Mouse (Mus musculus) CH12.LX (cell line): ENCODE results near the gene Susd3. TPM values are rescaled to one million over a fixed set of nuclear protein-coding genes. Genes with fewer than 3 reads are reported as not detected.

Experiments
- DNase-seq: peaks from one replicate; pipeline ENCODE4 v3.0.0-alpha.2; 2013; ENCODE audit errors: extremely low read depth
- H3K27ac ChIP-seq: 2 replicates; pipeline ENCODE4 v1.5.1; 2012; ENCODE audit warnings: low read depth, mild to moderate bottlenecking, control low read depth, moderate library complexity; ENCODE audit not compliant: insufficient read depth
- H3K27me3 ChIP-seq: replicated peaks from 2 replicates; pipeline ENCODE3; 2012; ENCODE audit warnings: inconsistent platforms
- H3K36me3 ChIP-seq, 2 experiments: replicated peaks in 1 of 2; 2 replicates each; pipeline versions ENCODE3 to v1.6.1; 2012; ENCODE audit warnings: inconsistent platforms in 1 of 2, low read length in 1 of 2, mild to moderate bottlenecking in 1 of 2, mixed read lengths in 1 of 2, moderate library complexity in 1 of 2; ENCODE audit not compliant: control insufficient read depth in 1 of 2, insufficient read depth in 1 of 2
- H3K4me1 ChIP-seq, 2 experiments: 2 replicates each; pipeline ENCODE4 v1.6.1; 2012; ENCODE audit warnings: inconsistent platforms in 1 of 2, moderate library complexity in 1 of 2; ENCODE audit not compliant: insufficient read depth in 2 of 2, control insufficient read depth in 1 of 2
- H3K4me2 ChIP-seq: 2 replicates; pipeline ENCODE4 v1.6.1; 2012; ENCODE audit warnings: low read depth, mild to moderate bottlenecking, control low read depth; ENCODE audit not compliant: poor library complexity, insufficient read depth, severe bottlenecking
- H3K4me3 ChIP-seq, 3 experiments: fragments of 150-350 bp in 1 of 3; sonication (generic) in 1 of 3; replicated peaks in 1 of 3; 2 replicates each; pipeline versions ENCODE3 to v1.5.1; 2011 to 2012; ENCODE audit warnings: low read depth in 2 of 3, low read length in 2 of 3, mild to moderate bottlenecking in 2 of 3, moderate library complexity in 2 of 3, control low read depth in 1 of 3, improper control_type of control experiment in 1 of 3, inconsistent platforms in 1 of 3, mixed read lengths in 1 of 3; ENCODE audit not compliant: poor library complexity in 1 of 3
- H3K79me2 ChIP-seq: replicated peaks from 2 replicates; pipeline ENCODE4 v1.6.1; 2012; ENCODE audit warnings: mild to moderate bottlenecking, moderate library complexity; ENCODE audit not compliant: control insufficient read depth, poor library complexity, insufficient read depth, severe bottlenecking; ENCODE audit errors: extremely low read depth
- H3K9ac ChIP-seq: 2 replicates; pipeline ENCODE4 v1.6.1; 2012; ENCODE audit warnings: low read depth, mild to moderate bottlenecking, control low read depth, moderate library complexity; ENCODE audit not compliant: insufficient read depth
- H3K9me3 ChIP-seq: replicated peaks from 2 replicates; pipeline ENCODE3; 2012; ENCODE audit warnings: low read length, inconsistent platforms, mixed read lengths
- CHD2 ChIP-seq: IDR thresholded peaks from 2 replicates; pipeline ENCODE4 v1.6.1; 2011; ENCODE audit warnings: low read length, improper control_type of control experiment
- ELF1 ChIP-seq: IDR thresholded peaks from 2 replicates; pipeline ENCODE4 v1.6.1; 2014; ENCODE audit warnings: low read depth, mild to moderate bottlenecking, inconsistent platforms, low read length, improper control_type of control experiment
- ETS1 ChIP-seq: conservative IDR thresholded peaks from 2 replicates; pipeline ENCODE4 v1.6.1; 2012; ENCODE audit warnings: low read depth, mild to moderate bottlenecking, inconsistent platforms, low read length, improper control_type of control experiment, moderate library complexity
- GABPA ChIP-seq: IDR thresholded peaks from 2 replicates; pipeline ENCODE4 v1.6.1; 2012; ENCODE audit warnings: low read depth, low read length, improper control_type of control experiment, inconsistent platforms; ENCODE audit not compliant: insufficient replicate concordance
- IRF4 ChIP-seq: IDR thresholded peaks from 2 replicates; pipeline ENCODE4 v1.6.1; 2014; ENCODE audit warnings: low read depth, mild to moderate bottlenecking, inconsistent platforms, low read length, improper control_type of control experiment
- JUND ChIP-seq: conservative IDR thresholded peaks from 2 replicates; pipeline ENCODE4 v1.6.1; 2011; ENCODE audit warnings: low read depth, low read length, improper control_type of control experiment
- KAT2A ChIP-seq: IDR thresholded peaks from 2 replicates; pipeline ENCODE4 v1.6.1; 2012; ENCODE audit warnings: low read length, improper control_type of control experiment, inconsistent platforms; ENCODE audit not compliant: insufficient replicate concordance
- MAZ ChIP-seq: IDR thresholded peaks from 2 replicates; pipeline ENCODE4 v1.6.1; 2012; ENCODE audit warnings: low read depth, mild to moderate bottlenecking, inconsistent platforms, low read length, improper control_type of control experiment, moderate library complexity
- NELFE ChIP-seq: IDR thresholded peaks from 2 replicates; pipeline ENCODE4 v1.6.1; 2011; ENCODE audit warnings: low read depth, low read length, improper control_type of control experiment
- NRF1 ChIP-seq: IDR thresholded peaks from 2 replicates; pipeline ENCODE4 v1.6.1; 2014; ENCODE audit warnings: low read depth, mild to moderate bottlenecking, inconsistent platforms, low read length, improper control_type of control experiment, moderate library complexity
- PAX5 ChIP-seq: IDR thresholded peaks from 2 replicates; pipeline ENCODE4 v1.6.1; 2012; ENCODE audit warnings: low read length, inconsistent platforms, mixed read lengths
- RCOR1 ChIP-seq: conservative IDR thresholded peaks from 2 replicates; pipeline ENCODE4 v1.6.1; 2012; ENCODE audit warnings: low read depth, mild to moderate bottlenecking, inconsistent platforms, low read length, improper control_type of control experiment
- SIN3A ChIP-seq: IDR thresholded peaks from 2 replicates; pipeline ENCODE4 v1.6.1; 2012; ENCODE audit warnings: low read length, improper control_type of control experiment, inconsistent platforms
- SMC3 ChIP-seq: IDR thresholded peaks from 2 replicates; pipeline ENCODE4 v1.6.1; 2011; ENCODE audit warnings: low read depth, low read length, improper control_type of control experiment
- TBP ChIP-seq: conservative IDR thresholded peaks from 2 replicates; pipeline ENCODE4 v1.6.1; 2011; ENCODE audit warnings: low read depth, low read length, improper control_type of control experiment
- UBTF ChIP-seq: IDR thresholded peaks from 2 replicates; pipeline ENCODE4 v1.6.1; 2012; ENCODE audit warnings: low read depth, mild to moderate bottlenecking, inconsistent platforms, low read length, improper control_type of control experiment, moderate library complexity
- USF1 ChIP-seq: IDR thresholded peaks from 2 replicates; pipeline ENCODE4 v1.6.1; 2014; ENCODE audit warnings: low read depth, mild to moderate bottlenecking, inconsistent platforms, low read length, improper control_type of control experiment
- ZC3H11A ChIP-seq: IDR thresholded peaks from 2 replicates; pipeline ENCODE4 v1.6.1; 2012; ENCODE audit warnings: low read depth, mild to moderate bottlenecking, inconsistent platforms, low read length, improper control_type of control experiment
- ZNF384 ChIP-seq: IDR thresholded peaks from 2 replicates; pipeline ENCODE4 v1.6.1; 2012; ENCODE audit warnings: low read depth, low read length, improper control_type of control experiment, inconsistent platforms
- dilution Hi-C: fragments of 300-500 bp; cut with MboI; formaldehyde crosslinking; loops from 2 replicates; pipeline ENCODE4 v1.14.3; 2020; ENCODE audit warnings: low sequenced_read_pairs; ENCODE audit not compliant: extremely low pct_unique_long_range_greater_than_20kb, extremely low pct_ligation_motif_present
- in situ Hi-C: fragments of 300-500 bp; cut with MboI; formaldehyde crosslinking; loops from 3 replicates; pipeline ENCODE4 v1.14.3; 2019; ENCODE audit warnings: low sequenced_read_pairs, low pct_ligation_motif_present, low pct_unique_long_range_greater_than_20kb, mixed read lengths
- polyA plus RNA-seq: library from polyadenylated mRNA; unstranded; fragments of >175 nt; gene quantifications from 2 replicates; pipeline ENCODE4 v1.2.1, GENCODE M21; 2012; ENCODE audit warnings: low read depth; ENCODE audit not compliant: insufficient read length
- total RNA-seq, 2 experiments: library from RNA; depleted of rRNA; stranded (reverse); fragments of 300-350 nt in 1 of 2; fragments of >200 nt in 1 of 2; gene quantifications; 2 replicates each; pipeline ENCODE4 v1.2.3; 2012 to 2014

The Susd3 gene
- total and polyA plus RNA-seq, 3 experiments, result 6.0 to 19.0 (median 12.0) TPM

DNA sequence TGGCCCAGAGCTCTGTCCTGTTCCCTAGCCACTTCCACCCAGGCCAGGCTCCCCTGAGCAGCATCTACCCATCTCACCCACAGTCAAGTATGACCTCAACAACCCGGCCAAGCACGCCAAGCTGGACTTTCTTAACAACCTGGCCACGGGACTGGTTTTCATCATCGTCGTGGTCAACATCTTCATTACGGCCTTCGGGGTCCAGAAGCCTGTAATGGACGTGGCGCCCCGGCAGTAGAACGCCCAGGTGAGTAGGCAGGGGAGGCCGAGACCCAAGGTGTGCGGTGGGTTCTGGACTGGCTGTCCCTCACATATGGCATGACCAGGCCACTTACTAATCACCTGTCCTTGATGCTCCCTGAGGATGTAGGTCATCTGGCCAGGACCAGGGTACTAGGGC lies 53.7 kb downstream of the Susd3 start:
- Histone ChIP-seq H3K36me3 (peaks cover 2 to 33% of the 10 kb centered on the region in 2 experiments), H3K4me1 (peaks cover 6 to 52% of the 10 kb centered on the region in 2 experiments; a peak in 3 of 4 replicates), H3K4me3 (no peak overlapping the region), H3K4me2 (no peak overlapping the region), H3K9ac (no peak overlapping the region), H3K27ac (no peak overlapping the region), H3K79me2 (no peaks in the 10 kb centered on the region), H3K27me3 (no peaks in the 10 kb centered on the region), H3K9me3 (no peaks in the 10 kb centered on the region)
- in situ Hi-C loops (loop anchor here (25.0 kb wide), 2 partner anchors 333 to 533 kb away; partner anchors contain the start of genes Barx1 and Phf2), dilution Hi-C loops (no loop called here)
- DNase-seq, result no peak
- TF ChIP-seq MAZ (no peak), ELF1 (no peak), IRF4 (no peak), UBTF (no peak), TBP (no peak), CHD2 (no peak)

DNA sequence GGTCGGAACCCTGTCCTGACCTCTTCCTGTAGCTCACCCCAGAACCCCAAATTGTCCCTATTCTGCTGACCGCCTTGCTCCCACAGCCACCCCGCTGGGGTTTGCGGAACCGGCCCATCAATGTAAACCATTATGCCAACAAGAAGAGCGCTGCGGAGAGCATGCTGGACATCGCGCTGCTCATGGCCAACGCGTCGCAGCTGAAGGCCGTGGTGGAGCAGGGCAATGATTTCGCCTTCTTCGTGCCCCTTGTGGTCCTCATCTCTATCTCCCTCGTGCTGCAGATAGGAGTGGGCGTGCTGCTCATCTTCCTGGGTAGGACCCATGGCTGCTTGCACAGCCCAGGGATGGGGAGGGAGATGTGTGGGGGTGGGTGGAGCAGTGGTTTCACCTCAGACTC lies 54.9 kb downstream of the Susd3 start:
- dilution Hi-C loops (no loop called here), in situ Hi-C loops (loop anchor here (25.0 kb wide), 2 partner anchors 331 to 531 kb away; partner anchors contain the start of genes Barx1 and Phf2)
- no peaks in the 10 kb centered on the region for H3K27me3 ChIP-seq
- H3K4me3 ChIP-seq, result no peak overlapping the region
- peaks cover 2 to 33% of the 10 kb centered on the region in 2 experiments for H3K36me3 ChIP-seq
- H3K27ac ChIP-seq, result no peak overlapping the region
- DNase-seq, result no peak
- H3K9me3 ChIP-seq, result no peaks in the 10 kb centered on the region
- H3K4me2 ChIP-seq, result no peak overlapping the region
- H3K79me2 ChIP-seq, result no peaks in the 10 kb centered on the region
- H3K4me1 ChIP-seq, result peaks cover 14 to 64% of the 10 kb centered on the region in 2 experiments
- no peak overlapping the region for H3K9ac ChIP-seq
- TF ChIP-seq ETS1, result no peak
- no peak for TF ChIP-seq RCOR1
- TF ChIP-seq TBP, result no peak
- no peak for TF ChIP-seq PAX5
- TF ChIP-seq CHD2, result no peak
- TF ChIP-seq JUND, result no peak
- no peak for TF ChIP-seq NELFE
- TF ChIP-seq ZNF384, result no peak
- no peak for TF ChIP-seq GABPA
- TF ChIP-seq ZC3H11A, result no peak
- TF ChIP-seq KAT2A, result no peak
- no peak for TF ChIP-seq SMC3
- TF ChIP-seq NRF1, result no peak
- no peak for TF ChIP-seq SIN3A
- no peak for TF ChIP-seq IRF4
- TF ChIP-seq USF1, result no peak
